Mouse (Mus musculus) cerebellum, adult 11-12 months (tissue): ENCODE results near the gene Setx.
A peak's percentile ranks its signal among the peaks of the same experiment; 100 is the strongest.
"Not testable (repeated sequence)": the region's sequence is repeated elsewhere in the genome, so short reads cannot be mapped to it uniquely, and the experiment has no call there.

Experiments used
- DNase-seq: peaks from one replicate; pipeline ENCODE4 v3.0.0; 2022

Setx gene

DNA sequence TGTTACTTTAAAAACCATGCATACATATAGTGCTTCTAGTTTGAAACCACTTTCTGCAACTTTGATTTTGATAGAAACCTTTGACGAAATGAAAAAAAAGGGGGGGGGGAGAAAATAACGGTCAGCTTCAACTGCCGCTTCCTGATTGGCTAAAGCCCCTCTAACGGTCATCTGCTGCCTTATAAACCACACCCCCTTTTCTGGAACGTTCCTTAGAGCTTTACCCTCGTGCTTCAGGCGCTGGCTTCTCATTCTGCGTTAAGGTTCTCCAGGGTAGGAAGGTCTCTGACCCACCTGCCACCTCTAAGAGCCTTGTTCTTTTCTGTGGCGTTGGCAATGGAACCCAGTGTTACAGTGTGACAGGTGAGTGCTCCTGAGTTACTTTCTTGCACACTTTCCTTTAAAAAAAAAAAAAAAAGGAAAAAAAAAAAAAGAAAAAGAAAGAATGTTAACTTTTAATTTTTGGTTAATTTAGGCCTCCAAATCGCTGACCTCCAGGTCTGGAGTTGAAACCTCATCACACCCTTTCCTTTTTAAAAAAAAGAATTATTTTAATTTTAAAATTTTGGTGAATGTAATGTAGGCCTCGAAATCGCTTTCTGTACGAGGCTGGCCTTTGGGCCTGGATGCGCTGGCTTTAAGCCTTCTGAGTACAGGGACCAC is at the start of gene Setx:
Gene Setx (plus strand): TSS at position 275 of the 663 bp plus-strand sequence.
- DNase-seq = peak; percentile 49

DNA sequence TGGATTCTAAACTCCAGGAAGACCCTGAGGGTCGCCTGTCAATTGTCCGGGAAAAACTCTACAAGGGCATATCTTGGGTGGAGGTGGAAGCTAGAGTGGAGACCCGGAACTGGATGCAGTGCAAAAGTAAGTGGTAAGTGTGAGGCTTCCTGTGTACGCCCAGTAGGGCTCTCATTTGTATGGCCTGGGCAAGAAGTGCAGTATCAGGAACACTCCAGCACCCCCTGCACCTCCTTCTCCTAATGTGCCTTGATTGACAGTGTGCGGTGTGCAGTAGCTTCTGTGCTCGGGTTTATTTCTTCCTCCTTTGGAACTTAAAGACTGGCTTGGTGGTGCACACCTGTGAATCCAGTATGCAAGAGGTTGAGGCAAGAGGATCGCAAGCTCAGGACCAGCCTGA is 49.3 kb upstream of the Setx start:
- no peak for DNase-seq

DNA sequence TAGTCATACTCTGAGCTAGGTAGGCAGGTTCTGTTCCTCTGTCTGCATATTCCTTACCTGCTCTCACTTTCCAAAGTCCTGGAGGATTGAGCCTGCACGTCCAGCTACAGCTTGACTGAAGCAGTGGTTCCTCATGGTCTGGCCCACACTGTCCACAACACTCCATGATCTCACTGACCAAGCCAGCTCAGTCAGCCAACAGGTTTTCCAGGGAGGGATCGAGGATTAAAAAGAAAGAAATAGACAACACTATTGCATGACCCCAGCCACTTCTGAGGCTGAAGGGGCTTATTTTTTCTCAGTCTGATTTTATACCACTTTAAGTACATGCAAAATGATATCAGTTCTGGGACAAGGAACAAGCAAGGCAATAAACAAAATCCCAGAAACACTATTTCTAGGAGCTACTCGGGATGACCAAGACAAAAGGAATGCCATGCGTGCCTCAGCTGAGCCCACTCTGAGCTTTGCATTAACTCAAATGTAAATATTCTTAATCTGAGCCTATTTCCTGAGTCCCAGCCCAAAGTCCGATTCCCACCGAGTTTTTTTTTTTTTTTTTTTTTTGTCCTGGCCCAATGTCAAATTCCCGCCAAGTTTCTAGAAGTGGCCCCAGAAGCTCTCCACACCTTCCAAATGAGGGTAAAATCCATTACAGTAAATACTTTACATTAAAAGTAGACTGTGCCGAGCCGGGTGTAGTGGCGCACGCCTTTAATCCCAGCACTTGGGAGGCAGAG is 48.5 kb upstream of the Setx start:
- DNase-seq = no peak

DNA sequence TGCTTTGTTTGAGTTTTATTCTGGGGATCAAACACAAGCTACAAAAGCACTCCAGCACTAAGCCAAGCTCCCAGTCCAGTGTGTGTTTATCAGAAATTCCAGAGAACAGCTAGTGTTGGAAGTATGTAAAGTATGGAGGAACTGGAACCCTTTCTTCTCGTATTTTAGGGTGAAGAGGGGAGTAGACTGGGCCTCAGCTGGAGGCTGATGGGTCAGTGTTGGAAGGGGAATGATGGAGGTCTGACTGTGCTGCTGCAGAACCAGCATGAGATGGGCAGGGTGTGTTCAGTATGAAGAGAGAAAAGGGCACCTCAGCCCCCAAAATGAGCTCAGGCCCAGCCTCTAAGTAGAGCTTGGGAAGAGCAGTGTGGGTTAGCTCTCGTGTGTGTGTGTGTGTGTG is 47.8 kb upstream of the Setx start:
- no peak for DNase-seq

DNA sequence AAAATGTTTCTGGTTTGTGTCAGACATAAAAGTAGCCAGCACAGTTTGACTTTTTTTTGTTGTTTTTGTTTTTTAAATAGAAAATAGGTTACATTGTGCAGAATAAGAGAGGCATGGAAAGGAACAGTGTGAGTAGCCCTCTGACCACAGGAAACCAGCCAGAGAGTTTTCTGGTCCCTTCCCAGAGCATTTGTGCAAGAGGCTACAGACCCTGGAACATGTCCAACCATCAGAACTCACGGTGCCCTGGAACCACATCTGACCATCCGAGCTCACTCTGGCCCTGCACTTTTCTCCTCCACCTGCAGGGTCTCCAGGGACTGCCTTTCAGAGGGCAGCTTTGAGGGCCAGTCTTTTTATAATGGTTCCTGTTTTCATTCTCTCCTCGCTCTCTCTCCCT is 42.0 kb upstream of the Setx start:
- no peak for DNase-seq

DNA sequence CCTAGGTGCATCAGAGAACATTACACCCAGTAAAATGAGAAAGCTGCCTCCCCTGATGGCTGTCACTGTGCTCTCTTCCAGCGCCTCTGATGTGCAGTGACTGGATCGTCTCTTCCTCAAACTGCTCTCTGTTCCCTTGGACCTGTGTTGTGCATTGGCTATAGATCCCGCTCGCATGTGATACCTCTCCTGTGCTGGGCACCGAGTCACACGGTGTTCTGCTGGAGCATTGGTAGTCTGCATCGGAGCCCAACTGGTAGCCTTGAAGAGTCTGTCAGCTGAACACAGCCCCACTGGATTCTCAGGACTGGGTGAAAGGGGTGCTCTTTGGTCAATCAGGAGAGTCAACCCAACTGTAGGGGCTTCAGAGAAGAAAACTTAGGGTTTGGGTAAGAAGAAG is 38.0 kb upstream of the Setx start:
- no peak for DNase-seq

DNA sequence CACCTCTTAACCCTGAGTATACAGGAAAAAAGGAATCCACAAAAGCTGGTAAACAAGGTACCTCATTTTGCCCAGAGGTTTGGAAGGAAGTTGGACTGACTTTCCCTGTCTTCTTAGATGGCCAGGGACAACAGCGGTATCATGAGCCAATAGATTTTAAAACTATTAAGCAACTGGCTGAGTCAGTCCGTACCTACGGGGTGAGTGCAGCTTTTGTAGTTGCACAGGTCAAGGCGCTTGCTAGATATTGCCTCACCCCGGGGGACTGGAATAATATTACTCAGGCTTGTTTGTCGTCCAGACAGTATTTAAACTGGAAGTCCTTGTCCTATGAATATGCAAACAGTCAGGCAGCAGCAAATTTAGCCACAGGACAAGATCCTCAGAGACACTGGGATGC is 34.7 kb upstream of the Setx start:
- DNase-seq = not testable (repeated sequence)

DNA sequence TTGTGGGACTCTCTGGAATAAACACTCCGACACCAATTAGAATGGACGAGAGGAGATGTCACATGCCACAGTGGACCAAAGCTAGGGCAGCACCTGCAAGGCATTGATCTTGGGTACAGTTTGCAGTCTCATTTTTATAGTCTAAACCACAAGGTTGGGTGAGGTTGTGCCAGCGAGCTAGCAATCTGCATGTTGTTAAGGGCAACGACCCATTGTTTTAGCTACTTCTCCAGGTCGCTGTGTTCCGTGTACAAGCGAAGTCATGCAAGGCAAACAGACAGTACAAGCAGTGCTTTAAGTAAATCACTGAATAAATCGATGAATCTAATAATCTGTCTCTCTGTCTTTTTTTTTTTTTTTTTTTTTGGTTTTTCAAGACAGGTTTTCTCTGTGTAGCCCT is 28.3 kb upstream of the Setx start:
- DNase-seq = no peak

DNA sequence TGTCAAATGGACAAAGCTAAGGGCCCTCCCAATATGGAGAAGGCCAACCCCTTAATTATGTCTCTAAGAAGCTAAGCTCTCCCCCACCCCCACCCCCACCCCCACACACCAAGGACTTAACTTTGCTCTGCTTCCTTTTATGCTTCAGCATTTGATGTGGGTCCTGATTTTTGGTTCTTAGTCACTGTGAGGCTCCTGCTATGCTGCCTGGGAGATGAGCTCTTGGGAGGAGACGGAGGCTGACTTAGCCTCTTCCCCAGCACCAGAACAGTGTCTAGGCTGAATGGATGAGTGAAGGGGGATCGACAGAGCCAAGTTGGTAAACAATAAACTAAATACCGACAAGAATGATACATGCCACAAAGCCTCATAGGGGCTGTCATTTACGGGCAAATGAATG is 27.2 kb upstream of the Setx start:
- no peak for DNase-seq

DNA sequence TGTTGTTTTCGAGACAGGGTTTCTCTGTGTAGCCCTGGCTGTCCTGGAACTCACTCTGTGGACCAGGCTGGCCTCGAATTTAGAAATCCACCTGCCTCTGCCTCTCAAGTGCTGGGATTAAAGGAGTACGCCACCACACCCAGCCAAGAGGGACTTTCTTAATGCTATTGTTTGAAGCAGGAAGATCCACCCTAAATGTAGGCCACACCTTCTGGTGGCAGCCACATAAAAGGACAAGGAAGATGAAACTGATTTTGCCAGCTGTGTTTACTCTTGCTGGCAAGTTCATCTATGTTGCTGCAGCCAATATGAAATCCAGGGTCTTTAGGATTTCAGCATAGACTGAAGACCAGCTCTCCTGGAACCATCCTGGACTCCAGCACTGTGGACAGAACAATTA is 26.5 kb upstream of the Setx start:
- no peak for DNase-seq

DNA sequence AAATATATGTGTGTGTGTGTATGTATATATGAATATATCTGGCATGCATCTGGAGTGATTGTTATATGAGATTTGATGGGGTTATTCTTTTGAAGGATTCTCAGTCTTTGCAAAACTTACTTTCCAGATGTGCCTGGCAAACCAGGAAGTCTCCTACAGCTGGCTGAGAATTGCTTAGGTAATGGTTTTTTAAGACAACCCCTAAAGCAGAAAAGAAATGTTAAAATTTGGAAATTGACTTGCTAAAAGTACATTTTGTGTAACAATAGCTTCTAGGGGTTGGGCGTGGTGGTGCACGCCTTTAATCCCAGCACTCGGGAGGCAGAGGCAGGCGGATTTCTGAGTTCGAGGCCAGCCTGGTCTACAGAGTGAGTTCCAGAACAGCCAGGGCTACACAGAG is 26.0 kb upstream of the Setx start:
- DNase-seq = not testable (repeated sequence)

DNA sequence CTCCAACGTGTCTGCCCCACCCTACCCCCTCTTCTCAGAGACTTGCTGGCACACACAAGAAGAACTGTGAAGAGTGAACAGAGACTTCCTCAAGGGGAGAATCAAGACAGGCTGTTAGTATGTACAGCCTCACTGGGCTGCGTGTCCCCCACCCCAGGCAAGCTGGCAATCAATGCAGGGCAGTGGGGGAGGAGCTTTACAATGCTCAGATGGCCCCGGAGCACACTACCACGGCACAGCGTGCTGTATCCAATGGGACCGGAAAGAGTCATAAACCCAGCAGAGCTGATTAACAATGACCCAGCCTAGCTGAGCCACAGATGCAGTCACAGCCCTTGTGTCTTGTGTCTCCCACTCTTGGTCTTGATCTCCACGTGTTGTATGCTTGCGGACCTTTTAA is 25.2 kb upstream of the Setx start:
- no peak for DNase-seq

DNA sequence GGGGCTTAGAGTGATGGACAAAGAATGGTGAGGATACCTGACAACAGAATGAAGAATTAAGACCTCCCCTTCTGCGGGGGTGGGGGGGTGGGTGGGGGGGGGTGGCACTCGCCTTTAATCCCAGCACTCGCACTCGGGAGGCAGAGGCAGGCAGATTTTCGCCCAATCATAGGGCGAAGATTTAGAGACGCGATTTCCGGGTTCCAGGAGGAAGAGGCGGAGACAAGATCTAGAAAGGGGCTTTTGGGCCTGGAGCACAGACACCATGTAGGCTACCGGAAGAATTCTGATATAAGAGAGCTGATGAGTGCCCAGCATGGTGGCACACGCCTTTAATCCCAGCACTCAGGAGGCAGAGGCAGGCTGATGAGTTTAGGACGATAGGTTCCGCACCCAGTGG is 24.3 kb upstream of the Setx start:
- no peak for DNase-seq

DNA sequence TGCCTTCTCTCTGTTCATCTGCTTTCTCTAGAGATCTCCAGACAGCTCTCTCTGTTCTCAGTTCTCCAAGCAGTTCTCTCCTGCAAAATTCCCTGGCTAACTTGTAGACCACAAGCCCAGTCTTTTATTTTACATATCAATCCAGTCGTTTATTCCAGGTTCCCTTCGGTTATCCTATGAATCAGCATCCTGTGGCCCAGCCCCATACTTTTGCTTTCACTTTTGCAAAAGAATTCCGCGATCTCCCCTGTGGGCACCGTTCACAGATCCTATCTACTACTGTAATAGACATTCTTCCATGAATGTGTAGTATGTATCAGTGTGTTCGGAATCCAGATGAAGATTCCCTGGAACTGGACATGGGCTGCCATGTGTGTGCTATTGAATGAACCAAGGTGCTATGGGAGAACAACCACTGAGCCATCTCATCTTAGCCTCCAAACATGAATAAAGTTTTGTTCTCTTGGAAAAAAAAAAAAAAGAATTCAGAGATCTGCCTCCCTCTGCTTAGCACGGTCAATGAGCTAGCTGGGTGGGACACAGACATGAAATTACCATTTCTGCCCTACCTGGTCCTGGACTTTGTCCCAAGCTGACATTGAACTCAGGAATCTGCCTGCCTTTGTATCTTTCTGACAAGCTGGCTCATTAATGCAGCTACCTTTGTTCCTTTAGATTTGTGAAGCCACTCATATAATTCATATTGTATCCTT is 23.0 kb upstream of the Setx start:
- no peak for DNase-seq

DNA sequence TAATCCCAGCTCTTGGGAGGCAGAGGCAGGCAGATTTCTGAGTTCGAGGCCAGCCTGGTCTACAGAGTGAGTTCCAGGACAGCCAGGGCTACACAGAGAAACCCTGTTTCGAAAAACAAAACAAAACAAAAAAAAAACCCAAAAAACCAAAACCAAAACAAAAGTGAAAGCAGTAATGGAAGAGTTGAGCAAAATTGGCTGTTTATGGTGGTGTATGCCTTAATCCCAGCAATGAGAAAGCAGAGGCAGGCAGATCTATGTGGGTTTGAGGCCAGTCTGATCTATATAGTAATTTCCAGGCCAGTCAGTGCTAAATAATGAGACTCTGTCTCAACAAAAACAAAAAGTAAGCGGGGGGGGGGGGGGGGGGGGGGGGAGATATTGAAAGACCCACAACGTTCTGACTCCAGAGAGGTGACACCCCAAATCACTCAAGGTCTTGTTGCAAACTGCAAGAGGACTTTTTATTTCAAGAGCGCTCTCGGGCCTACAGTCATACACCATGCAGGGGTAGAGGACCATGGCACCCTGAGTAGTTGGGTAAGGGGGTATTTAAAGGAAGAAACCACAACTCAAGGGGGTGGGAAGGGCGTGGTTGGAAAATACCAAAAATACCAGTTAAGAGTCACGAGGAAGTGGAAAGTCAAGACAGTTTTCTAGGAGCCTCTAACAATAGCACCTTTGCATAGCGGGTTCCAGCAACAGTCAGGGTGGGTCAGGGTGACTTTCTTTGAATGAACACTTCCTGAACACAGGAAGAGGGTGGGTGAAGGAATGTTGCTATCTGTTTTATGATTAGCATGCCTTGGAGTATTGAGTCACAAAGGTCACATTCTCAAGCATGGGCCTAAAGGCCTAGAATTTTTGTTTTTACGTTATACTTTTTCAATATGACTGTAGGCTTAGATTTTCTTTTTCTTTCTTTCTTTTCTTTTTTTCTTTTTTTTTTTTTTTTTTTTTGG is 21.3 kb upstream of the Setx start:
- not testable (repeated sequence) for DNase-seq

DNA sequence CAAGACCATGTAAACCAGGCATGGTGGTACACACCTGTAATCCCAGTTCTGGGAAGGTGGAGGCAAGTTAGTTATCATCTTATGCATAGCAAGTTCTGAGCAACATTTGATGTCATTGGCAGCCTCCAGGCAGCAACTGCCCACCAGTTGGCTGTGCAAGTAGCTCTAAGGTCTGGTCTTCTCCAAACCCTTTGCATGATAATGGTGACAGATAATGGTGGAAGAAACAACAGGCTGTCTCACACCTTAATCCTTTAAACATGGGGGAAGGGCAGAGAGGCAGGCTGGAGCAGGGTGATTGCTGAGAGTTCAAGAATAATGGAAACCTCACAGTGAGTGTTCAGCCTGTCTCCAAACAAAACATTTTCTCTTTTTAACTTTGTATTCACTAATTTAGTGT is 3.0 kb upstream of the Setx start:
- no peak for DNase-seq

DNA sequence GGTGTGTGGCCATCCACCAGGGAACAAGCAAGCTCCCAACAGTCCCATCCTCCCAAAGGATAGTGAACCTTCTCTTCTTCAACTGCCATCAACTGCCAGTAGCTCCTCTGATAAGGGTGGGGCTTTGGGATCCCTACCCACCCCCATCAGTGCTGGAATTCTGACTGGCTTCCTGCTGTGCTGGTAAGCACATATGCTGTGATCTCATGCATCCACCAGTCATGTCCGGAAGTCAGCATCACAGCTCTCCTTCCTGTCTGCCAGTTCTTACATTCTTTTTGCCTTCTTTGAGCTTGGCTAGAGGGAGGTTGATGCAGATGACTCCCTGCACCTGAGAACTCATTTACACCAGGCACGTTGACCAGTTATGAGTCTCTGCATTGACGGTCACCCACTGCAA is 1.5 kb upstream of the Setx start:
- peak; percentile 37 for DNase-seq

DNA sequence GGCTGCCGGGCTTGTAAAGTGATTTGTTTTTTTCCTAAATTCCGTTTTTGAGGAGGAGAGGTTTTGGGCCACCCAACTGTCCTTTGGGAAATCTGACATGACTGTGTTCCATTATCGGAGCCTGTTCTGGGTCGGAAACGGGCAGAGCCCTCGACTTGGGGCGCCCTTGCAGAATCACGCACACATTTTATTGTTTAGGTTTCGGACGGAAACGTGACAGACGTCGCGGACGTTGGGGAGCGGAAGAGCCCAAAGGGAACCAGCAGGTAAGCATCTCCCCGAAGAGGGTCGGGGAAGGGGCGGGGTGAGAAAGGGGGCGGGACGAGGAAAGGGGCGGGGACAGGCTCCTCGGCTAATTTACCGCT is 572 bp downstream of the Setx start:
- no peak for DNase-seq

DNA sequence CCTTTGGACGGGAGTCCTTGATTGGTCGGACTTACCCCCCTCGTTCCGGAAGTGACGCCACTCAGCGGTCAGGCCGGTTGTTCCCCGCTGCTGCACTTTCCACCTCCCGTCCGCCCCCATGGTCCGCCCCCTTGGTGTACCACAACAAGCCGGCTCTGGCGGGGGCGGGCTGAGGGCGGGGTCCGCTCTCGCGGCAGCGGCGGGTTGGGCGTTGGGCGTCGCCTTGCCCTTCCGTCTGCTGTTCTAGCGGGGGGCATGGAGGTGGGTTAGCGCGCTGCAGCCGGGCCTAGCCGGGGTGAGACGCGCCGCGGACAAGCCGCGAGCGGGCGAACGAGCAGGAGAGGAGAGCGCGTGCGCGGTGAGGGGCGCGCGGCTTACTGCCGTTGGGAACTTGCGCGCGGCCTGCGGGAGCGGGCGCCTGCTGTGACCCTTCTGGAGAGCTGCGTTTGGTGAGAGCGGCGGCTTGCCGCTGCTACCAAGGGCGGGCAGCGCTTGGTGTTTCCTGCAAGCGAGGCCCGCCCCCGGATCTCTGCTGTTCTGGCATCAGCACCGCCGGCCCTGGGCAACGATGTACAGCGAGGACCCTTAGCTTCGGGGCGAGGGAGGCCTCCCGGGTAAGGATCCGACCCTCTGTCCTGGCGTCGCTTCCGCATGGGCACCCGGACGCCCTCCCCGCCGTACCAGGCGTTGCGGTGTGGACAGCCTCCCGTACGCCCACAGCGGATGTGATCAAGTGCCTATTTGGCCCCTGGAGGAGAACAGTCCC is 1.1 kb downstream of the Setx start:
- peak; percentile 99 for DNase-seq

DNA sequence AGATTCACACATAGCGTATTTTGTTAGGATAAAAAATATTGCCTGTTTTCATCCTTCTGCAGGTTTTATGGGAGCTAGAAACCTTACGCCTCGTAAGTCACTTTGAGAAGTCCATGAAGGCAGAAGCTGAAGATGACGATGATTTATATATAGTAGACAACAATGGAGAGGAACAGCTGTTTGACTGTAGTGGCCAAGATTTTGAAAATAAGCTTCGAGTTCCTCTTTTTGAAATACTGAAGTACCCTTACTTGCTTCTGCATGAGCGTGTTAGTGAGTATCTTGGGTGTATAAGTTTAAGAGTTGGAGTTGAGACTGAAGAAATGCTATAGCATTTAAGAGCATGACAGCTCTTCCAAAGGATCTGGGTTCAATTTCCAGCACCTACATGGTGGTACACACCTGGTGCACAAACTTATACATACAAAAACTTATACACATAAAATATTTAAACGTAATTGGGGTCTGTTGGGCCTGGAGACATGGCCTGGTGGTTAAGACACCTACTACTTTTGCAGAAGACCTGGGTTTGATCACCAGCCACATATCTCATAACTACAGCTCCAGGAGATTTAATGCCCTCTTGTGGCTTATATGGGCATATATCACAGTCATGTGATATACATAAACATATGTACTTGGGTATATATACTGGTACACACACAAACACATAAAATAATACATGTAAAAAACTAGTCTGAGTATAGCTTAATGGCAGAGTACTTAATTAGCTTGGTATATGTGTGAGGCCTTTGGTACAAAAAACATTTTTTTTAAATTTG is 6.3 kb downstream of the Setx start:
- DNase-seq = no peak

DNA sequence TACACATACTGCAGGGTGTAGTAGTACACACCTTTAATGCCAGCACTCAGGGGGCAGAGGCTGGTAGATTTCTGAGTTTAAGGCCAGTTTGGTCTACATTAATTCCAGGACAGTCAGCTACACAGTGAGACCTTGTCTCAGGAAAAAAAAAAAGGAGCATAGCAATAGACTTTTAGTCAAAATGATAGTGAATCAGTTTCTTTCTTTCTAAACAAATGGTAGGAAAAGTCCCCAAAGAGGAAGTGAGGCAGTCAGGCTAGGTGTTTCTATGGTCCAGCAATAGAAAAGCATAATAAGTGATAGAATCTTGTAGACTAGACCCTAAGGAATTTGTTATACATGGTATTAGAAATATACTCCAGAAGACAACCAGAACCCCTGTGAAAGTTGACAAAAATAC is 11.2 kb downstream of the Setx start:
- DNase-seq = no peak

DNA sequence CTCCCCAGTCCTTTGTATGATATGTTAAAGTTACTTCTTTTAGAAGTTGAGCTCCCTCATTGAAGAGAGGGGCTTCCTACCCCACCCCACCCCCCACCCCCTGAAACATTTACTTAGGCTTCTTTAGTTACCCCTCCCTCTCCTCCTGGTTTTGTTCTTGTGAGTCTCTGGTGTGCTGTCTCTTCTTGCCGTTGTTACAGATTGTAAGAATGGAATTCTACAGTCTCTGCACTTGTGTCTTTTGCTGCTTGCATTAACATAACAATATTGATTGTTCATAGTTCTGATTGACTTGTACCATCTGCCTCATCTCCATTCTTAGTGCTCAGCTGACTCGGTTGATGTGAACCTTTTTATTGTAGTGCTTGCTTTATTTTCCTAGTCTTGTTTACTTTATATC is 28.0 kb downstream of the Setx start:
- no peak for DNase-seq
